Comparison of ENCODE assay signal across 10 mouse cellular contexts in genomic region chr11:113725235-113726048, GRCm38 (mm10). TPM values are rescaled to one million over a fixed set of nuclear protein-coding genes. Genes with fewer than 3 reads are reported as not detected.
DNase-seq lines count a peak whose midpoint lies in the region; ATAC-seq and TF ChIP-seq lines count a peak whose summit lies in the region.
"Had no signal": no experiment of that assay in that cellular context is flagged by ENCODE, and none has a peak within 500 bp of the region (broad histone marks: within the 10 kb centered on the region; RNA-seq: fewer than 3 reads in every experiment).

No protein-coding gene starts in this region.

- no peak overlapping the region for H3K4me3 ChIP-seq in liver, postnatal 0 days (ENCODE audit: low read depth, low read length)
- no peak overlapping the region for H3K4me3 ChIP-seq in liver, embryonic 12.5 days
- no peak overlapping the region for H3K4me3 ChIP-seq in forebrain, embryonic 15.5 days
- no peak overlapping the region for H3K4me3 ChIP-seq in hindbrain, embryonic 16.5 days (ENCODE audit: low read length)

- peaks cover 33% of the 10 kb centered on the region for H3K36me3 ChIP-seq in liver, postnatal 0 days (replicated peaks; ENCODE audit: insufficient read depth, low read length)
- H3K36me3 ChIP-seq in liver, embryonic 12.5 days: peaks cover 46% of the 10 kb centered on the region
- H3K36me3 ChIP-seq in forebrain, embryonic 15.5 days: peaks cover 29% of the 10 kb centered on the region
- H3K36me3 ChIP-seq in hindbrain, embryonic 16.5 days (ENCODE audit: control insufficient read depth, insufficient read depth, low read length): peaks cover 24% of the 10 kb centered on the region

- DNase-seq in liver, postnatal 0 days: no peak
- DNase-seq in skeletal muscle tissue, adult 2 months (ENCODE audit: low read depth, low spot score): peak; percentile 42
- DNase-seq in left cerebral cortex, postnatal 25 days (ENCODE audit: low spot score in 2 of 2): no peak
- no peak for DNase-seq in layer of hippocampus, adult 11-12 months (ENCODE audit: low spot score)
- no peak for DNase-seq in cerebellum, postnatal 4 days (ENCODE audit: low spot score in 2 of 2)

- 78% methylated on average over 4 of the region's 4 CpGs for whole genome bisulfite sequencing in liver, postnatal 0 days (ENCODE audit: insufficient replicate concordance)
- WGBS in liver, embryonic 12.5 days (ENCODE audit: insufficient replicate concordance): 80% methylated on average over 4 of the region's 4 CpGs
- WGBS in forebrain, embryonic 15.5 days: 53% methylated on average over 4 of the region's 4 CpGs
- 54% methylated on average over 4 of the region's 4 CpGs for WGBS in hindbrain, embryonic 16.5 days

- TF ChIP-seq EP300 in liver, postnatal 0 days (IDR thresholded peaks at IDR 0.05; ENCODE audit: low read depth): no peak

- peak overlapping the region; percentile 22; the same call in 1 of the 2 replicates for H3K27ac ChIP-seq in liver, postnatal 0 days (ENCODE audit: low read depth)
- H3K27ac ChIP-seq in liver, embryonic 12.5 days: no peak overlapping the region
- H3K27ac ChIP-seq in forebrain, embryonic 15.5 days (replicated peaks): peak overlapping the region; percentile 58
- peak overlapping the region; percentile 20 for H3K27ac ChIP-seq in hindbrain, embryonic 16.5 days (ENCODE audit: low read depth, low read length)

- peaks cover 10% of the 10 kb centered on the region for H3K4me1 ChIP-seq in liver, postnatal 0 days (ENCODE audit: insufficient read depth)
- H3K4me1 ChIP-seq in liver, embryonic 12.5 days: peaks cover 8% of the 10 kb centered on the region; the same call in 1 of the 2 replicates
- H3K4me1 ChIP-seq in forebrain, embryonic 15.5 days: peaks cover 39% of the 10 kb centered on the region
- peaks cover 14% of the 10 kb centered on the region for H3K4me1 ChIP-seq in hindbrain, embryonic 16.5 days (ENCODE audit: control insufficient read depth, insufficient read depth, low read depth, low read length)

- intact Hi-C loops in left cerebral cortex, postnatal 25 days (cut with DNase I): no loop called here

- no peaks in the 10 kb centered on the region for H3K27me3 ChIP-seq in liver, postnatal 0 days (ENCODE audit: insufficient read depth, low read length)
- peaks cover 5% of the 10 kb centered on the region; the same call in 1 of the 2 replicates for H3K27me3 ChIP-seq in liver, embryonic 12.5 days (replicated peaks)
- H3K27me3 ChIP-seq in forebrain, embryonic 15.5 days: no peaks in the 10 kb centered on the region
- H3K27me3 ChIP-seq in hindbrain, embryonic 16.5 days (replicated peaks; ENCODE audit: control insufficient read depth, insufficient read depth, low read length): no peaks in the 10 kb centered on the region
- H3K27me3 ChIP-seq: Patski had no signal

- ATAC-seq in liver, postnatal 0 days: no peak
- ATAC-seq in liver, embryonic 12.5 days: no peak
- ATAC-seq in forebrain, embryonic 15.5 days (replicated peaks): peak; percentile 54
- peak; percentile 62 for ATAC-seq in hindbrain, embryonic 16.5 days
- ATAC-seq: Patski had no signal

- no peak overlapping the region for H3K9ac ChIP-seq in liver, postnatal 0 days (replicated peaks)
- H3K9ac ChIP-seq in liver, embryonic 12.5 days: no peak overlapping the region
- H3K9ac ChIP-seq in forebrain, embryonic 15.5 days (replicated peaks): no peak overlapping the region
- H3K9ac ChIP-seq in hindbrain, embryonic 16.5 days (ENCODE audit: low read depth, low read length): no peak overlapping the region

- no peak for TF ChIP-seq CTCF in liver, postnatal 0 days (IDR thresholded peaks at IDR 0.05; ENCODE audit: low read depth)

- no peak overlapping the region for H3K4me2 ChIP-seq in liver, postnatal 0 days (ENCODE audit: low read depth, low read length)
- H3K4me2 ChIP-seq in liver, embryonic 12.5 days: no peak overlapping the region
- no peak overlapping the region for H3K4me2 ChIP-seq in forebrain, embryonic 15.5 days (replicated peaks)
- no peak overlapping the region for H3K4me2 ChIP-seq in hindbrain, embryonic 16.5 days (ENCODE audit: low read length)

- no peaks in the 10 kb centered on the region for H3K9me3 ChIP-seq in liver, postnatal 0 days (ENCODE audit: low read length)
- no peaks in the 10 kb centered on the region for H3K9me3 ChIP-seq in liver, embryonic 12.5 days (replicated peaks)
- H3K9me3 ChIP-seq in forebrain, embryonic 15.5 days: no peaks in the 10 kb centered on the region
- no peaks in the 10 kb centered on the region for H3K9me3 ChIP-seq in hindbrain, embryonic 16.5 days (ENCODE audit: control insufficient read depth, low read length)

RNA-seq across cellular contexts. Expression of gene Cpsf4l, which starts 15.6 kb away (rescaled TPM):
- 0.38 and 0.46 TPM in 2 replicates for polyA plus RNA-seq in liver, postnatal 0 days (2015; fragmentation: Nextera tagmentation; extraction: Ambion mirVana)
- 0.20 TPM in 1 of 2 replicates, not detected in the other for polyA plus RNA-seq in liver, embryonic 12.5 days (2016; fragmentation: Nextera tagmentation; extraction: Ambion mirVana)
- polyA plus RNA-seq in forebrain, embryonic 15.5 days (2015; fragmentation: Nextera tagmentation; extraction: Ambion mirVana): 0.18 and 0.38 TPM in 2 replicates
- 0.19 and 0.26 TPM in 2 replicates for polyA plus RNA-seq in hindbrain, embryonic 16.5 days (2015; fragmentation: Nextera tagmentation; extraction: Ambion mirVana)
- under 1 TPM in 1 of 2 experiments, not detected in 1; 0.44 TPM for total RNA-seq in left cerebral cortex, postnatal 25 days (2021)
- total RNA-seq: neutrophil, adult 5-6 weeks had no signal

RNA-seq across cellular contexts. Expression of gene Cdc42ep4, which starts 26.2 kb away (rescaled TPM):
- polyA plus RNA-seq in liver, postnatal 0 days (2015; fragmentation: Nextera tagmentation; extraction: Ambion mirVana): 12.4 and 13.7 TPM in 2 replicates
- 21.1 and 21.9 TPM in 2 replicates for polyA plus RNA-seq in liver, embryonic 12.5 days (2016; fragmentation: Nextera tagmentation; extraction: Ambion mirVana)
- 91.5 and 97.2 TPM in 2 replicates for polyA plus RNA-seq in forebrain, embryonic 15.5 days (2015; fragmentation: Nextera tagmentation; extraction: Ambion mirVana)
- 72.2 and 80.1 TPM in 2 replicates for polyA plus RNA-seq in hindbrain, embryonic 16.5 days (2015; fragmentation: Nextera tagmentation; extraction: Ambion mirVana)
- total RNA-seq in left cerebral cortex, postnatal 25 days (2021): 10 to 100 TPM; 26.7 to 31.7 TPM

RNA-seq across cellular contexts. Expression of gene D11Wsu47e, which starts 41.2 kb away (rescaled TPM):
- polyA plus RNA-seq in liver, postnatal 0 days (2015; fragmentation: Nextera tagmentation; extraction: Ambion mirVana): 4.3 and 4.6 TPM in 2 replicates
- polyA plus RNA-seq in liver, embryonic 12.5 days (2016; fragmentation: Nextera tagmentation; extraction: Ambion mirVana): 14.8 and 16.0 TPM in 2 replicates
- polyA plus RNA-seq in forebrain, embryonic 15.5 days (2015; fragmentation: Nextera tagmentation; extraction: Ambion mirVana): 25.2 and 27.6 TPM in 2 replicates
- polyA plus RNA-seq in hindbrain, embryonic 16.5 days (2015; fragmentation: Nextera tagmentation; extraction: Ambion mirVana): 22.9 and 24.5 TPM in 2 replicates
- 10 to 100 TPM; 12.6 to 13.5 TPM for total RNA-seq in left cerebral cortex, postnatal 25 days (2021)

RNA-seq across cellular contexts. Expression of gene Fam104a, which starts 41.5 kb away (rescaled TPM):
- polyA plus RNA-seq in liver, postnatal 0 days (2015; fragmentation: Nextera tagmentation; extraction: Ambion mirVana): 24.1 and 26.5 TPM in 2 replicates
- polyA plus RNA-seq in liver, embryonic 12.5 days (2016; fragmentation: Nextera tagmentation; extraction: Ambion mirVana): 56.1 and 58.5 TPM in 2 replicates
- polyA plus RNA-seq in forebrain, embryonic 15.5 days (2015; fragmentation: Nextera tagmentation; extraction: Ambion mirVana): 47.1 and 47.2 TPM in 2 replicates
- polyA plus RNA-seq in hindbrain, embryonic 16.5 days (2015; fragmentation: Nextera tagmentation; extraction: Ambion mirVana): 39.1 and 42.2 TPM in 2 replicates
- total RNA-seq in left cerebral cortex, postnatal 25 days (2021): 10 to 100 TPM; 27.9 to 28.2 TPM

Comparison
In these comparisons a context has a peak if more than half of its experiments do, and no peak if none do; other contexts are left out.
1. ATAC-seq: peak in forebrain, embryonic 15.5 days (single experiment) and hindbrain, embryonic 16.5 days (single experiment); none in liver, postnatal 0 days (single experiment) and liver, embryonic 12.5 days (single experiment).